Mouse (Mus musculus): ENCODE results near the gene Cma1.
A peak's percentile ranks its signal among the peaks of the same experiment; 100 is the strongest.
"Not testable (repeated sequence)": the region's sequence is repeated elsewhere in the genome, so short reads cannot be mapped to it uniquely, and the experiment has no call there.

The Cma1 gene

GRCm38 (mm10) chr14:55944575-55944974 is at the start of gene Cma1:
TSS of gene Cma1 (minus strand) at chr14:55944675.
- DNase-seq = no peak

GRCm38 (mm10) chr14:55987464-55987863 is 43.0 kb upstream of the Cma1 start:
- not testable (repeated sequence) for DNase-seq

GRCm38 (mm10) chr14:55963900-55964299 is 19.4 kb upstream of the Cma1 start:
- not testable (repeated sequence) for DNase-seq

- no peak for DNase-seq
Measured at GRCm38 (mm10) chr14:55963263-55963662, 18.8 kb upstream of the Cma1 start.

- no peak for DNase-seq
Measured at GRCm38 (mm10) chr14:55950346-55951030, 6.0 kb upstream of the Cma1 start, which contains the start of gene Cma2. TSS of gene Cma2 (plus strand) at chr14:55950980.

GRCm38 (mm10) chr14:55946269-55946969 is 1.9 kb upstream of the Cma1 start:
- DNase-seq = no peak

GRCm38 (mm10) chr14:55943601-55944000 is 874 bp downstream of the Cma1 start:
- no peak for DNase-seq

- no peak for DNase-seq
Measured at GRCm38 (mm10) chr14:55940070-55940800, 4.2 kb downstream of the Cma1 start.

GRCm38 (mm10) chr14:55933586-55933985 is 10.9 kb downstream of the Cma1 start:
- DNase-seq = peak; percentile 75

- no peak for DNase-seq
Measured at GRCm38 (mm10) chr14:55929263-55929997, 15.0 kb downstream of the Cma1 start.

- DNase-seq = no peak
Measured at GRCm38 (mm10) chr14:55926847-55927246, 17.6 kb downstream of the Cma1 start.

GRCm38 (mm10) chr14:55922475-55923232 is 21.8 kb downstream of the Cma1 start:
- DNase-seq = no peak

- peak; percentile 87 for DNase-seq
Measured at GRCm38 (mm10) chr14:55918240-55919082, 26.0 kb downstream of the Cma1 start.

- no peak for DNase-seq
Measured at GRCm38 (mm10) chr14:55913406-55913805, 31.1 kb downstream of the Cma1 start.

GRCm38 (mm10) chr14:55905518-55905917 is 39.0 kb downstream of the Cma1 start:
- no peak for DNase-seq

GRCm38 (mm10) chr14:55900414-55900755 is 44.1 kb downstream of the Cma1 start:
- no peak for DNase-seq

- peak; percentile 92 for DNase-seq
Measured at GRCm38 (mm10) chr14:55899701-55900413, 44.6 kb downstream of the Cma1 start, which contains the start of gene Sdr39u1. TSS of gene Sdr39u1 (minus strand) at chr14:55900293.

- DNase-seq = no peak
Measured at GRCm38 (mm10) chr14:55898947-55899346, 45.5 kb downstream of the Cma1 start.

GRCm38 (mm10) chr14:55897671-55898070 is 46.8 kb downstream of the Cma1 start:
- no peak for DNase-seq
